Mouse (Mus musculus) bone marrow macrophage, adult 2 months (primary cell): Measurements from ENCODE around the gene Mdn1.

ENCODE experiments used
- CTCF ChIP-seq: IDR thresholded peaks from 2 replicates; pipeline ENCODE4 v1.5.1; 2012; ENCODE audit warnings: low read depth, mild to moderate bottlenecking, low read length, moderate library complexity
- POLR2A ChIP-seq: IDR thresholded peaks from 2 replicates; pipeline ENCODE4 v1.6.1; 2012; ENCODE audit warnings: mild to moderate bottlenecking, low read depth, low read length, borderline replicate concordance

DNA sequence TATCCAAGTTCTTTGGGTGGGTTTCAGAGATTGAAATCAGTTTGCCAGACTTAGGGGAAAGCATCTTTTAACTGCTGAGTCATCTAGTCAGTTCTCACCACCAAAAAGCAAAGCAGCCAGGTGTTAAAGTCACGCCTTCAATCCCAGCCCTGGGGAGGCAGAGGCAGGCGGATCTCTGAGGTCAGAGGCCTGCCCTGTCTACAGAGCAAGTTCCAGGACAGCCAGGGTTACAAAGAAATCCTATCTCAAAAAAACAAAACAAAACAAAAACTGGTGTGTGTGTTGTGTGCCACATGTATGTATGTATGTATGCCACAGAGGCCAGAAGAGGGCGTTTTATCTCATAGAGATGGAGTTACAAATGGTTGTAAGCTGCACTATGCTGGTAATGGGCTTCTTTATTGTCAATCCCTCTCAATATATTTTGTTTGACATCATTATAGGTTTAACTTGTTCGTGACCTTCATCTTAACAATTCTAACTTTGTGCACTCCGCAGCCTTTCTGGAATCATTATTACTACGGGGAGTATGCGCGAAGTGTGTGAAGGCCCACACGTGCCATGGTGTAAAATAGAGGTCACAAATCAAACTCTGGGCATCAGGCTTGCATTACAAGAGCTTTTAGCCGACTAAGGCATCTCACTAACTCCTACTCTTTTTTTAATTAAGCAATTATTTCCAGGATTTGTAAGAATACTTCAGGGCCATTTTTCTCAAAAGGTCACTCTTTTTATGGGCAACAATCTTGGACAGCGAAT lies 594 bp upstream of the Mdn1 start:
- no peak for TF ChIP-seq POLR2A
- TF ChIP-seq CTCF = no peak
